Mouse (Mus musculus) hindbrain, postnatal 0 days (tissue): ENCODE results near the gene Gls2. TPM values are rescaled to one million over a fixed set of nuclear protein-coding genes. Genes with fewer than 3 reads are reported as not detected.

Experiments
- ATAC-seq: fragments of 200-750 bp; cut with Nextera tagmentation; 2 replicates; pipeline ENCODE4 v1.8.0; 2017; ENCODE audit warnings: mild to moderate bottlenecking, moderate TSS enrichment, moderate library complexity
- DNase-seq: peaks from one replicate; pipeline ENCODE4 v3.0.0-alpha.2; 2015; ENCODE audit warnings: low spot score
- H3K27ac ChIP-seq: fragments of 300-500 bp; sonication (generic); 2 replicates; pipeline ENCODE4 v1.5.1; 2014; ENCODE audit warnings: mild to moderate bottlenecking
- H3K27me3 ChIP-seq: fragments of 300-500 bp; sonication (generic); 2 replicates; pipeline ENCODE4 v1.6.1; 2014; ENCODE audit warnings: low read length, mixed read lengths; ENCODE audit not compliant: insufficient read depth
- H3K36me3 ChIP-seq: fragments of 300-500 bp; sonication (generic); 2 replicates; pipeline ENCODE4 v1.6.1; 2014; ENCODE audit warnings: low read length, mixed read lengths; ENCODE audit not compliant: insufficient read depth
- H3K4me1 ChIP-seq: fragments of 300-500 bp; sonication (generic); 2 replicates; pipeline ENCODE4 v1.6.1; 2014; ENCODE audit warnings: antibody characterized with exemption, low read length, mixed read lengths; ENCODE audit not compliant: insufficient read depth
- H3K4me2 ChIP-seq: fragments of 300-500 bp; sonication (generic); 2 replicates; pipeline ENCODE4 v1.6.1; 2014; ENCODE audit warnings: low read depth, mild to moderate bottlenecking, low read length, moderate library complexity, mixed read lengths
- H3K4me3 ChIP-seq: fragments of 300-500 bp; sonication (generic); 2 replicates; pipeline ENCODE4 v1.5.1; 2014; ENCODE audit warnings: low read length
- H3K9ac ChIP-seq: fragments of 300-500 bp; sonication (generic); replicated peaks from 2 replicates; pipeline ENCODE4 v1.6.1; 2014; ENCODE audit warnings: mild to moderate bottlenecking, low read length, moderate library complexity, mixed read lengths
- H3K9me3 ChIP-seq: fragments of 300-500 bp; sonication (generic); 2 replicates; pipeline ENCODE4 v1.6.1; 2016; ENCODE audit warnings: low read length, mixed read lengths
- CTCF ChIP-seq: IDR thresholded peaks from 2 replicates; pipeline ENCODE4 v1.5.1; 2016; ENCODE audit warnings: antibody characterized with exemption, control low read depth, low read depth
- WGBS: fragments of 180-500 bp; shearing (Covaris S2); extraction: QIAGEN DNeasy Blood & Tissue Kit; methylation state at CpG from one replicate; pipeline ENCODE4 v1.1.7; 2014; 5-methylcytosine and 5-hydroxymethylcytosine counted together
- polyA plus RNA-seq: library from polyadenylated mRNA; unstranded; fragments of >200 nt; fragmentation: Nextera tagmentation; extraction: Ambion mirVana; gene quantifications from 2 replicates; pipeline ENCODE4 v1.2.1, GENCODE M21; 2015
- total RNA-seq: library from RNA; depleted of rRNA; stranded (reverse); fragments of >200 nt; gene quantifications from 2 replicates; pipeline ENCODE4 v1.2.3, GENCODE M21; 2014

Gene Gls2
- total and polyA plus RNA-seq, 2 experiments from 2014 or later: 1.7 to 1.9 TPM

DNA sequence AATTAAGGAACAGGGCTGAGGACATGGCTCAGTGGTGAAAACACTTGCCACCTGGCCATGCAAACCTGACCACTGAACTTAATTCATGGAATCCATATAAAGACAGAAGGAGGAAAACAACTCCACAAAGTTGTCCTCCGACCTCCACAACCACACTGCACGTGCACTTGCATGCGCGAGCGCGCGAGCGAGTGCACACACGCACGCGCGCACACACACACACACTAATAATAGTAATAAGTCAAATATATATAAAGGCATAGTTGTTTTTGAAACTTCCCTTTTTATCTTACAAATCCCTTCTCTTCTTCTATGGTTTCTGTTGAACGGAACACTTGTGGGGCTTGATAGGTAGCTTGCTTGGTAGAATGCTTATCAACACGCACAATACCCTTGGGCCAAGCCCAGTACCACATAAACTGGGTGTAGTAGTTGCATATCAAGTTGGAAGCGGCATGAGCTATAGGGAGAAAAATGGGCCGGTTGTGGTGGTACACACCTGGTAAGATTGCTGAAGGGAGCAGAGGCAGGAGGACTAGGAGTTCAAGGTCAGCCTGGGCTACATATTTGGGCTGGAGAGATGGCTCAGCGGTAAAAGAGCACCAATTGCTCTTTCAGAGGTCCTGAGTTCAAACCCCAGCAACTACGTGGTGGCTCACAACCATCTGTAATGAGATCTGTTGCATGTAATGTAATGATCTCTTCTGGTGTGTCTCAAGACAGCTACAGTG, 24.3 kb downstream of the Gls2 start:
- no peaks in the 10 kb centered on the region for H3K27me3 ChIP-seq
- H3K9ac ChIP-seq: no peak overlapping the region
- no peak for ATAC-seq
- H3K4me1 ChIP-seq: no peaks in the 10 kb centered on the region
- H3K4me2 ChIP-seq: no peak overlapping the region
- H3K36me3 ChIP-seq: no peaks in the 10 kb centered on the region
- no peak overlapping the region for H3K4me3 ChIP-seq
- WGBS: 93% methylated on average over 18 of the region's 18 CpGs
- H3K9me3 ChIP-seq: no peaks in the 10 kb centered on the region
- no peak overlapping the region for H3K27ac ChIP-seq
- DNase-seq: no peak
- no peak for TF ChIP-seq CTCF

DNA sequence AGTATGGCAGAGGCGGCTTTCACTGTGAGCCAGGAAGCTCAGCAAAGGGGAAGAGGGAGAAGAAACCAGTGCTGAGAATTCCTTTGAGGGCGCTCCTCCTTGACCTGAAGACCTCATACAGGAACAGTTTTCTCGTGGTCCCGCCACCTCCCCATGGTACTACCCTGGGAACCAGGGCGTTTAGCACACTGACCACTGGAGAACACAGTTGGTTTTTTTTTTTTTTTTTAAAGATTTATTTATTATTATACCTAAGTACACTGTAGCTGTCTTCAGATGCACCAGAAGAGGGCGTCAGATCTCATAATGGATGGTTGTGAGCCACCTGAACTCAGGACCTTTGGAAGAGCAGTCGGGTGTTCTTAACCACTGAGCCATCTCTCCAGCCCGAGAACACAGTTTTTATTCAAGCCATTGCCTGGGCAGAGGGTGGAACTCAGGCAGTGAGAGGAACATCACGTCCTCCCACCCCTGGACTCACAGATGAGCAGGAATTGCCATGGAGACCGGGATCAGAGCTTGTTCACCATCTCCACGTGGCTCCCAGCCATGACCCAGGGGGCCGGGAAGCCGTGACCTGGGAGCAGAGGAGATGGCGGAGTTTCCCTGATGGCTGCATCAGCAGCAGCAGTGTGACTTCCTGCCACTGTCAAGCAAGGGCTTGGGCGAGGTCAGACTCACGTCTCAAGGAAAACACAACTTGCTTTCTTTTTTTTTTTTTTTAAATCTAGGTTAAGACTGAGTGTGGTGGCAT, 27.5 kb downstream of the Gls2 start:
- DNase-seq (no peak), ATAC-seq (no peak)
- no peak overlapping the region for H3K27ac ChIP-seq
- no peak for TF ChIP-seq CTCF
- no peak overlapping the region for H3K4me2 ChIP-seq
- H3K9ac ChIP-seq: no peak overlapping the region
- WGBS: 58% methylated on average over 16 of the region's 16 CpGs
- H3K36me3 ChIP-seq: no peaks in the 10 kb centered on the region
- H3K27me3 ChIP-seq: no peaks in the 10 kb centered on the region
- no peak overlapping the region for H3K4me3 ChIP-seq
- H3K9me3 ChIP-seq: no peaks in the 10 kb centered on the region
- no peaks in the 10 kb centered on the region for H3K4me1 ChIP-seq

DNA sequence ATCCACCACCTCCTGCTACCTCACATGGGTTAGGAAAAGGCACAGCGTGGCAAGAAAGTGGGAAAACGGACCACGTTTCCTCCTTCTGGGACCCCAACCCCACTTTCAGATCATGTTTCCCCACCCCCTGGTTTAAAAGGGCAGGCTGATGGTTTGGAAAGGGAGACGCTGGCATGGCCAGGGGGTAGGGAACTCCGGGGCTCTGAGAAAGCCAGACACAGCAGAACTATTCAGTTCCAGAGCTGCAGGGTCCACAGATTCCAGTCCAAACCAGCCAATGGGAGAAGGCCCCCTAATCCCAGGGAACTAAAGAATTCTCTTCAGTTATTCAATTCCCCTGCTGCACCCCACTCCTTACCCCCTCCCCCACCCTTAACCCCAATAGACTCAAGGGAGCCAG, 30.8 kb downstream of the Gls2 start:
- Histone ChIP-seq H3K4me2 (no peak overlapping the region), H3K9me3 (no peaks in the 10 kb centered on the region), H3K4me3 (no peak overlapping the region), H3K36me3 (no peaks in the 10 kb centered on the region), H3K9ac (no peak overlapping the region), H3K27ac (no peak overlapping the region), H3K4me1 (no peaks in the 10 kb centered on the region), H3K27me3 (no peaks in the 10 kb centered on the region)
- DNase-seq (no peak), ATAC-seq (no peak)
- 49% methylated on average over 5 of the region's 5 CpGs for WGBS
- no peak for TF ChIP-seq CTCF

DNA sequence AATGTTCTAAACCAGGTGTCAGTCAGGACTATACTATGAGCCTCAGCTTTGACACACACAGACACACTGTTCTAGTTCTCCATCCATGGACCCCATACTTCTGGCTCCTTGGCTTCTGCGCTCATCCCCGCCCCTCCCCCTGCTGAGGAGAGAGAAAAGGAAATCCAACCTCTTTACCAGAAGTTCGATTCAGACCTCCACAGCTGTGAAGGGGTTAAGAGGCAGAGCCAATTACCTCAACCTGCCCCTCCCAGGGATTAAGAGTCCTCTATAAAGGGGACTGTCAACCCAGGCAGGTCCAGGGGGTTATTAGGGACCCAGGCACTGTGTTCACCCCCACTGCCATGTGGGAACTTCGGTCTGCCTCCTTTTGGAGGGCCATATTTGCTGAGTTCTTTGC, 31.3 kb downstream of the Gls2 start, which contains the start of gene Mip:
Mip (plus strand) TSS at position 301 of the 400 bp plus-strand sequence.
- H3K9ac ChIP-seq: no peak within 1 kb of the TSS
- ATAC-seq (no peak), DNase-seq (no peak)
- no peak within 1 kb of the TSS for H3K27ac ChIP-seq
- H3K4me1 ChIP-seq: no peaks in the 10 kb centered on the region
- TF ChIP-seq CTCF: no peak
- H3K27me3 ChIP-seq: no peaks in the 10 kb centered on the region
- H3K4me3 ChIP-seq: no peak within 1 kb of the TSS
- WGBS: 34% methylated on average over 4 of the region's 4 CpGs
- H3K9me3 ChIP-seq: no peaks in the 10 kb centered on the region
- H3K36me3 ChIP-seq: no peaks in the 10 kb centered on the region
- no peak within 1 kb of the TSS for H3K4me2 ChIP-seq

DNA sequence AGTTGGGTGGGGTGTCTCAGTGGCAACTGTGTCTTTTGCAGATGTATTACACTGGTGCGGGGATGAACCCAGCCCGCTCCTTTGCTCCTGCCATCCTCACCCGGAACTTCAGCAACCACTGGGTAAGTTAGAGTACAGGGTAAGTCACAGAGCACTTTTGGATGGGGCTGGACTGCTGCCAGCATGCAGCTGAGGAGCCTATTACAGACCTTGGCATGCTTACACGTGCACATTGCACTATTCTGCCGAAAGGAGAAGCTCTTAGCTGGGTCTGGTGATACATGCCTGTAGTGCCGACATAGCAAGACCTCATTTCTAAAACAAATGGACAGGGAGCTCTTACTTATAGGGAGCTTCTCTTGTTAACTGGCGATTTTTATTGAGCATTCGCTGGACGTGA, 33.3 kb downstream of the Gls2 start:
- H3K9me3 ChIP-seq: no peaks in the 10 kb centered on the region
- TF ChIP-seq CTCF: no peak
- WGBS: 76% methylated on average over 9 of the region's 9 CpGs
- ATAC-seq (no peak), DNase-seq (no peak)
- H3K4me1 ChIP-seq: 0 out of 2 replicates have a peak, but pooled peaks cover 3% of the 10 kb centered on the region
- H3K27me3 ChIP-seq: no peaks in the 10 kb centered on the region
- H3K27ac ChIP-seq: no peak overlapping the region
- H3K9ac ChIP-seq: no peak overlapping the region
- no peak overlapping the region for H3K4me3 ChIP-seq
- H3K4me2 ChIP-seq: no peak overlapping the region
- H3K36me3 ChIP-seq: no peaks in the 10 kb centered on the region

DNA sequence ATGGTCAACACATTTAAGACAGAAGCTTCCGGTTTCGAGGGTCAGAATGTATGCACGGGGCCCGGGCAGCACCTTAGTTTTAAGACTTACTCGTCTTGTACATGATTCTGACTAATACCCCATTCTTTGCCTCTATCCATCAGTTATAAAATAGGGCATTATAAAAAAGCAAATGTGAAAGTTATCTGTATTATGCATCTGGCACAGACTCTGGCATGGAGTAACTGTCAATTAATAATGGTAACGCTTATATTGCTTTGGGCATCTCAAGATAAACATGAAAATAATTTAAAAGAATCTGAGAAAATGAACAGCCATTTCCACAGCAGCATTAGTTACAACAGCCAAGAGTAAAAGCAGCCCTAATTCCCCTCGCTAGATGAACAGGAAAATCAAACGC, 33.8 kb downstream of the Gls2 start:
- H3K9me3 ChIP-seq: no peaks in the 10 kb centered on the region
- WGBS: 93% methylated on average over 8 of the region's 8 CpGs
- H3K4me3 ChIP-seq: no peak overlapping the region
- no peaks in the 10 kb centered on the region for H3K27me3 ChIP-seq
- H3K27ac ChIP-seq: no peak overlapping the region
- no peaks in the 10 kb centered on the region for H3K36me3 ChIP-seq
- no peak for ATAC-seq
- H3K4me1 ChIP-seq: 0 out of 2 replicates have a peak, but pooled peaks cover 3% of the 10 kb centered on the region
- DNase-seq: no peak
- no peak overlapping the region for H3K4me2 ChIP-seq
- no peak overlapping the region for H3K9ac ChIP-seq
- TF ChIP-seq CTCF: no peak

DNA sequence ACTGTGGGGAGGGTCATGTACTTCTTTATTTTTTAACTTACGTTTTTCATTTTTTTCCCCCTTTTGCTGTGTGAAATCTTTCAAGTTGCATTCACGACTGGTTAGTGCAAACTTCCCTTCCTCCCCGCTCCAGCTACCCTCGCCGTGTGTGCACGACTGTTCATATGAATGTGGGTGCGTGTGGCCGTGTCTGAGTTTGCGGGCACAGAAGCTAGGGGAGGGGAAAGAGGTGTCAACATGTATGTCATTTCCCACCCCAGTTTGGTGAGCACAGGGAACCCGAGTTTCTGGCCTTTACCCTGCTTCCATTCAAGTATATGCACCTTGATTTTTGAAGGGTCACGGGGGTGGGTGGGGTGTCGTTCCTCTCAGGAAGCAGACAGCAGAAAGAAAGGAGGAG, 36.3 kb downstream of the Gls2 start:
- no peaks in the 10 kb centered on the region for H3K9me3 ChIP-seq
- ATAC-seq: no peak
- no peak for DNase-seq

More for the DNA sequence above, 36.3 kb downstream of the Gls2 start:
- no peaks in the 10 kb centered on the region for H3K36me3 ChIP-seq
- H3K9ac ChIP-seq: no peak overlapping the region
- H3K4me3 ChIP-seq: no peak overlapping the region
- WGBS: 84% methylated on average over 12 of the region's 12 CpGs
- H3K4me2 ChIP-seq: no peak overlapping the region
- H3K27ac ChIP-seq: no peak overlapping the region
- no peak for TF ChIP-seq CTCF
- no peaks in the 10 kb centered on the region for H3K27me3 ChIP-seq
- 0 out of 2 replicates have a peak, but pooled peaks cover 3% of the 10 kb centered on the region for H3K4me1 ChIP-seq
